Mouse (Mus musculus) liver, adult 2 months (tissue): ENCODE results near the gene Snapc4. TPM values are rescaled to one million over a fixed set of nuclear protein-coding genes. Genes with fewer than 3 reads are reported as not detected.

Experiments used
- DNase-seq: peaks from one replicate; pipeline ENCODE4 v3.0.0-alpha.2; 2011; ENCODE audit warnings: low read depth, low spot score; ENCODE audit errors: extremely low read depth
- H3K27ac ChIP-seq: fragments of 200-500 bp; replicated peaks from 2 replicates; pipeline ENCODE4 v1.5.1; 2012; ENCODE audit warnings: low read depth, mild to moderate bottlenecking, control low read depth, inconsistent platforms, low read length; ENCODE audit not compliant: insufficient read depth
- H3K27me3 ChIP-seq: fragments of 200-500 bp; 2 replicates; pipeline ENCODE4 v1.6.1; 2012; ENCODE audit warnings: mild to moderate bottlenecking, moderate library complexity, low read length, inconsistent platforms; ENCODE audit not compliant: control insufficient read depth, insufficient read depth
- H3K36me3 ChIP-seq: fragments of 200-500 bp; 2 replicates; pipeline ENCODE4 v1.6.1; 2012; ENCODE audit warnings: low read length, inconsistent platforms; ENCODE audit not compliant: control insufficient read depth, insufficient read depth
- H3K4me1 ChIP-seq: fragments of 200-500 bp; 2 replicates; pipeline ENCODE4 v1.6.1; 2011; ENCODE audit warnings: low read length; ENCODE audit not compliant: control insufficient read depth, insufficient read depth
- H3K4me3 ChIP-seq: fragments of 200-500 bp; 2 replicates; pipeline ENCODE4 v1.5.1; 2011; ENCODE audit warnings: low read depth, mild to moderate bottlenecking, control low read depth, low read length, moderate library complexity; ENCODE audit not compliant: insufficient read depth
- H3K79me2 ChIP-seq: fragments of 200-500 bp; 2 replicates; pipeline ENCODE4 v1.6.1; 2012; ENCODE audit warnings: inconsistent platforms, mild to moderate bottlenecking, low read length, moderate library complexity; ENCODE audit not compliant: control insufficient read depth, insufficient read depth
- H3K9ac ChIP-seq: fragments of 200-500 bp; 2 replicates; pipeline ENCODE4 v1.6.1; 2012; ENCODE audit warnings: low read depth, mild to moderate bottlenecking, control low read depth, inconsistent platforms, low read length
- CTCF ChIP-seq: fragments of 200-500 bp; IDR thresholded peaks from 2 replicates; pipeline ENCODE4 v1.5.1; 2011; ENCODE audit warnings: low read depth, low read length, control low read depth
- POLR2A ChIP-seq: fragments of 200-500 bp; IDR thresholded peaks from 2 replicates; pipeline ENCODE4 v1.6.1; 2011; ENCODE audit warnings: low read length, control low read depth; ENCODE audit not compliant: insufficient read depth; ENCODE audit errors: extremely low read depth
- WGBS: fragments of 180-500 bp; shearing (Covaris S2); methylation state at CpG from one replicate; pipeline ENCODE4 v1.1.7; 2018; 5-methylcytosine and 5-hydroxymethylcytosine counted together
- polyA plus RNA-seq: library from polyadenylated mRNA; depleted of rRNA; stranded (reverse); fragments of >200 nt; gene quantifications from 2 replicates; pipeline ENCODE4 v1.2.3, GENCODE M21; 2012
- total RNA-seq: library from RNA; depleted of rRNA; stranded (reverse); fragments of >200 nt; gene quantifications from 2 replicates; pipeline ENCODE4 v1.2.3, GENCODE M21; 2014

Snapc4 gene
- total and polyA plus RNA-seq, 2 experiments = 7.5 to 14.3 TPM

- WGBS = 86% methylated on average over 13 of the region's 13 CpGs
- H3K36me3 ChIP-seq = no peaks in the 10 kb centered on the region
- TF ChIP-seq CTCF (no peak), POLR2A (no peak)
These were observed 56.7 kb downstream of the Snapc4 start for GRCm38 (mm10) chr2:26323589-26324325.

GRCm38 (mm10) chr2:26320245-26321185, 59.9 kb downstream of the Snapc4 start:
- Histone ChIP-seq H3K9ac (no peak overlapping the region), H3K36me3 (no peaks in the 10 kb centered on the region), H3K4me1 (no peaks in the 10 kb centered on the region), H3K27ac (no peak overlapping the region), H3K79me2 (no peaks in the 10 kb centered on the region), H3K4me3 (no peak overlapping the region), H3K27me3 (no peaks in the 10 kb centered on the region)
- 82% methylated on average over 14 of the region's 14 CpGs for WGBS
- no peak for TF ChIP-seq CTCF
- TF ChIP-seq POLR2A = no peak
- DNase-seq = no peak

More at GRCm38 (mm10) chr2:26323589-26324325, 56.7 kb downstream of the Snapc4 start:
- DNase-seq = no peak
- H3K27ac ChIP-seq = no peak overlapping the region
- no peaks in the 10 kb centered on the region for H3K4me1 ChIP-seq
- no peak overlapping the region for H3K4me3 ChIP-seq
- no peaks in the 10 kb centered on the region for H3K27me3 ChIP-seq
- H3K79me2 ChIP-seq = no peaks in the 10 kb centered on the region
- no peak overlapping the region for H3K9ac ChIP-seq

GRCm38 (mm10) chr2:26319519-26320244, 60.8 kb downstream of the Snapc4 start:
- H3K27ac ChIP-seq = no peak overlapping the region
- no peak overlapping the region for H3K4me3 ChIP-seq
- H3K27me3 ChIP-seq = no peaks in the 10 kb centered on the region
- TF ChIP-seq CTCF (no peak), POLR2A (no peak)
- no peaks in the 10 kb centered on the region for H3K36me3 ChIP-seq
- WGBS = 87% methylated on average over 13 of the region's 13 CpGs
- no peak for DNase-seq
- no peaks in the 10 kb centered on the region for H3K4me1 ChIP-seq
- no peaks in the 10 kb centered on the region for H3K79me2 ChIP-seq
- H3K9ac ChIP-seq = no peak overlapping the region

DNA sequence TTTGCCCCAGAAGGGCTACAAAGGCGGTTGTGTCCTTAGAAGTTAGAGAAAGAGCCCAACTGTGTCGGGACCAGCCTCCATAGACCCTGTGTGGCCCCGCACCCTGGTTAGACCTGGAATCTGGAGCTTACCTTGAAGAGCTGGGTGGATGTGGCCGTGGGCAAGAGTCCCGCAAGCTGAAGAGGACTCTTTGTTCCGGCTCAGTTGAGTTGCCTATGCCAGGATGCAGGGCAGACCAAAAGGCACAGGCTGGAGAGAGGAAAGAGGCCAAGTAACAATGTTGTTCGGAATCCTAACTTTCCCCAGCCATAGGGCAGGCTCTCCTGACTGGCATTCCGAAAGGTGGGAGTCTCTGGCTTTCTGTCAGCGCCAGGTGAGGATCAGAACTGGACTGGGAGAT, 61.3 kb downstream of the Snapc4 start:
- Histone ChIP-seq H3K4me3 (no peak overlapping the region), H3K27me3 (no peaks in the 10 kb centered on the region), H3K9ac (no peak overlapping the region), H3K4me1 (no peaks in the 10 kb centered on the region), H3K79me2 (no peaks in the 10 kb centered on the region), H3K36me3 (no peaks in the 10 kb centered on the region), H3K27ac (no peak overlapping the region)
- DNase-seq = no peak
- no peak for TF ChIP-seq POLR2A
- no peak for TF ChIP-seq CTCF
- 89% methylated on average over 9 of the region's 9 CpGs for WGBS

DNA sequence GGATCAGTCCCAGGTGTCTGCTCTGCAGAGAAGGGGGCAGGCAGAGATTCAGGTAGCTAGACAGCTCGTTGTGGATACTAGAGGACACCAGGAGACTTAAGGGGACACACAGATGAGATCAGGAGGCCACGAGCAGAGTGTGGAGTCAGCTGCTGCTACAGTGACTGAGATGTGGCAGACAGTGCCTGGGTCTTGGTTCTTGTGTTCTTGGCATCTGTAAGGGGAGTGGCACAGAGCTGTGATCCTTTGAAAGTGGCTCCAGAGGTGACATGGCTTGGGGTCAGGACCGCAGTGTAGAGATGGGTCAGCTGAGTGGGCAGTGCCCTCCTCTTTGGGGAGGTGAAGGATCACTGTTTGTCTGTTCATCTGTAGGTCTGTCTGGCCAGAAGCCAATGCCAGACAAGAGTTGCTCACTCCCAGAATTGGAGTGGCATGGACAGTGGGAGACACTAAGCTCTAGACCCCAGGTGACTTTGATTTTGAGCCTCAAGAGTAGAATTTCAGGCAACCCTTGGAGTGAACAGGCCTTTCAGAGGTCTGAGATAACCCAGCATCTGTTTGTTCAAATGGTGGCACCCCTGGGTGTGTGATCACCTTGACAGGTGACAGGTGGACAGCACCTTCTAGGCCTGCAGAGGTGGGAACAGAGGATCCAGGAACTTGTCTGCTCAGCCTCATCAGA, 62.3 kb downstream of the Snapc4 start:
- DNase-seq = no peak
- Histone ChIP-seq H3K36me3 (no peaks in the 10 kb centered on the region), H3K4me3 (no peak overlapping the region), H3K79me2 (no peaks in the 10 kb centered on the region), H3K9ac (no peak overlapping the region), H3K4me1 (no peaks in the 10 kb centered on the region), H3K27ac (no peak overlapping the region), H3K27me3 (no peaks in the 10 kb centered on the region)
- 87% methylated on average over 3 of the region's 3 CpGs for WGBS
- no peak for TF ChIP-seq CTCF
- no peak for TF ChIP-seq POLR2A
